Mouse (Mus musculus) stomach, embryonic 14.5 days (tissue): ENCODE data around the gene Stpg1. TPM values are rescaled to one million over a fixed set of nuclear protein-coding genes. Genes with fewer than 3 reads are reported as not detected.
A peak's percentile ranks its signal among the peaks of the same experiment; 100 is the strongest.

Source experiments
- ATAC-seq: fragments of 200-750 bp; cut with Nextera tagmentation; 2 replicates; pipeline ENCODE4 v1.8.0; 2017; ENCODE audit warnings: low read depth, moderate TSS enrichment; ENCODE audit not compliant: insufficient number of reproducible peaks, insufficient read depth, low FRiP score
- H3K27ac ChIP-seq: fragments of 300-500 bp; sonication (generic); 2 replicates; pipeline ENCODE4 v1.5.1; 2014; ENCODE audit warnings: mild to moderate bottlenecking, low read length, moderate library complexity, mixed read lengths
- H3K27me3 ChIP-seq: fragments of 300-500 bp; sonication (generic); 2 replicates; pipeline ENCODE4 v1.6.1; 2014; ENCODE audit warnings: low read length, control low read depth, mixed read lengths; ENCODE audit not compliant: control insufficient read depth, insufficient read depth
- H3K36me3 ChIP-seq: fragments of 300-500 bp; sonication (generic); 2 replicates; pipeline ENCODE4 v1.6.1; 2014; ENCODE audit warnings: mild to moderate bottlenecking, control low read depth, low read length, moderate library complexity, mixed read lengths; ENCODE audit not compliant: control insufficient read depth, insufficient read depth
- H3K4me1 ChIP-seq: fragments of 300-500 bp; sonication (generic); 2 replicates; pipeline ENCODE4 v1.6.1; 2014; ENCODE audit warnings: low read length, control low read depth, mixed read lengths; ENCODE audit not compliant: control insufficient read depth, insufficient read depth
- H3K4me2 ChIP-seq: fragments of 300-500 bp; sonication (generic); replicated peaks from 2 replicates; pipeline ENCODE4 v1.6.1; 2014; ENCODE audit warnings: low read depth, low read length, control low read depth
- H3K4me3 ChIP-seq: fragments of 300-500 bp; sonication (generic); 2 replicates; pipeline ENCODE4 v1.5.1; 2014; ENCODE audit warnings: low read depth, low read length, control low read depth
- H3K9ac ChIP-seq: fragments of 300-500 bp; sonication (generic); replicated peaks from 2 replicates; pipeline ENCODE4 v1.6.1; 2014; ENCODE audit warnings: low read depth, mild to moderate bottlenecking, control low read depth, low read length, moderate library complexity, mixed read lengths
- H3K9me3 ChIP-seq: fragments of 300-500 bp; sonication (generic); 2 replicates; pipeline ENCODE4 v1.6.1; 2016; ENCODE audit warnings: low read depth, low read length, control low read depth; ENCODE audit not compliant: control insufficient read depth
- WGBS: fragments of 180-500 bp; shearing (Covaris S2); extraction: QIAGEN DNeasy Blood & Tissue Kit; methylation state at CpG from one replicate; pipeline ENCODE4 v1.1.7; 2014; 5-methylcytosine and 5-hydroxymethylcytosine counted together
- polyA plus RNA-seq: library from polyadenylated mRNA; unstranded; fragments of >200 nt; fragmentation: Nextera tagmentation; extraction: Ambion mirVana; gene quantifications from 2 replicates; pipeline ENCODE4 v1.2.1, GENCODE M21; 2014

Stpg1 gene
- polyA plus RNA-seq, 1 experiment from 2014 or later = 0.39 TPM

- Histone ChIP-seq H3K27ac (peak overlapping the region; percentile 83), H3K9ac (no peak overlapping the region), H3K9me3 (no peaks in the 10 kb centered on the region), H3K27me3 (no peaks in the 10 kb centered on the region), H3K36me3 (no peaks in the 10 kb centered on the region), H3K4me1 (peaks cover 58% of the 10 kb centered on the region), H3K4me2 (no peak overlapping the region), H3K4me3 (no peak overlapping the region)
- ATAC-seq = peak; percentile 59; the same call in 1 of the 2 replicates
- WGBS = 9% methylated on average over 7 of the region's 7 CpGs
These were observed 53.5 kb downstream of the Stpg1 start for GRCm38 (mm10) chr4:135548108-135548507.

DNA sequence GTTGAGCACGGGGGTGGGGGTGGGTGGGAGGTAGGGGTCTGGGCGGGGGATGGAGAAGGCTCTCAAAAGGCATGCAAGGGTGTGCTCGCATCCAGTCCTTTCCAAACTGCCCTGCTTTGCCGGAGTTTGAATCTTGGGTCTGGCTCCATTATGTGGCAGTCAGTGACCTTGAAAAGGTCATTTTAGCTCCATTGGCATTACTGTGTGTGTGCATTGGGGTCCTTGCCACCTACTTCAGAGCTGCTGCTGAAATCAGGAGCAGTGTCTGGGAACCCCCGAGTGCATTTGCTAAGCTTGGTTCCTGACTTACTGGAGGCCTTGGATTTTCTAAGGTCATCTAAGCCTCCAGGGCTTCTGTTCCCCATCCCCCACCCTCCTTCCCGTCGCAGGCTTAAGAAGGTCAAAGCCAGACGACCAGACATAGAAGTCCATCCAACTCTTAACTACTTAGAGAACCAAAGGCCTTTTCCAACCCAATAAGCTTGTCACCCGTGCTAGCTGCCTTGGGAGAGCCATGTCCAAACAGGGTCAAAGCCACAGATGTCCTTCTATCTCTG is 54.0 kb downstream of the Stpg1 start:
- Histone ChIP-seq H3K27ac (peak overlapping the region; percentile 83; the same call in 1 of the 2 replicates), H3K4me2 (no peak overlapping the region), H3K4me1 (peaks cover 61% of the 10 kb centered on the region), H3K36me3 (no peaks in the 10 kb centered on the region), H3K27me3 (no peaks in the 10 kb centered on the region), H3K9ac (no peak overlapping the region), H3K9me3 (no peaks in the 10 kb centered on the region), H3K4me3 (no peak overlapping the region)
- ATAC-seq = no peak
- 34% methylated on average over 9 of the region's 9 CpGs for WGBS

DNA sequence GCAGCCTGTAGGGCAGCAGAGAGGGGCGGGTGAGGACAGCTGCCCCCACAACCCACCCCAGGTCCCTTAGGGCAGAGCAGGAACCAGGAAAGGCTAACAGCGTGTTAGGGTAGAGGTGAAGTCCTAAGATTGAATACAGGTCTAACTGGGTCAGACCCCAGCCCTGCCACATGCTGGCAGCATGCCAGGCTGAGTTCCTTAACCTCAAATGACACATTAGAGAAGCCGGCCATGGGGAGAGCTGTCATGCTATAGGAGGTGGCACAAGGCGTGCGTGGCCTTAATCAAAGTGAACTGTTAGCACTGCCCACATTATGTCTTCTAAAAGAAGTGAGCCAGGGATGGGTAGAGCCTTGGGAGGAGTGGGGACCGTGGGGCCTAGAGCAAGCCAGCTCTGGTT is 54.7 kb downstream of the Stpg1 start:
- WGBS = 58% methylated on average over 6 of the region's 6 CpGs
- Histone ChIP-seq H3K4me3 (no peak overlapping the region), H3K4me2 (no peak overlapping the region), H3K27me3 (no peaks in the 10 kb centered on the region), H3K9ac (no peak overlapping the region), H3K9me3 (no peaks in the 10 kb centered on the region), H3K4me1 (peaks cover 61% of the 10 kb centered on the region), H3K36me3 (no peaks in the 10 kb centered on the region), H3K27ac (peak overlapping the region; percentile 7; the same call in 1 of the 2 replicates)
- ATAC-seq = no peak

DNA sequence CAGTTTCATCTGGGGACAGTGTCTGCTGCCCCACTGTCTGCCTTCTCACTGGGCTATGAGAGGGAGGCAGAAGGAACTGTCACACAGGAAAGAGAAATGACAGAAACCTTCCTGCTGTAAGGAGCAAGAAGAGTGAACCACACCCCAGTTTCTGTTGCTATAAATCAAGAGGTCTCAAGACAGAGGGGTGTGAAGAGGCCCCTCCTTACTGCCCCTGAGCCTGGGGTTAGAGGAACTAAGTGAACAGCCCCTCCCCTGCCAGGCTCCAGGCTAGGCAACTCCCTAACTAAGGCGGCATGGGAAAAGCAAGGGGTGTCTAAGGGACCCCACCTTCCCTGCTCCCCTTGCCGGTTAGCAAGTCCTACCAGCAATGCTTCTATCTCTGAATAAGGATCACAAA is 69.2 kb downstream of the Stpg1 start:
- whole genome bisulfite sequencing = 23% methylated on average over 2 of the region's 2 CpGs
- no peak overlapping the region for H3K4me2 ChIP-seq
- no peak overlapping the region for H3K9ac ChIP-seq
- no peaks in the 10 kb centered on the region for H3K36me3 ChIP-seq
- H3K4me3 ChIP-seq = no peak overlapping the region
- peaks cover 8% of the 10 kb centered on the region; the same call in 1 of the 2 replicates for H3K4me1 ChIP-seq
- no peak for ATAC-seq
- H3K27me3 ChIP-seq = no peaks in the 10 kb centered on the region
- peak overlapping the region; percentile 33; the same call in 1 of the 2 replicates for H3K27ac ChIP-seq
- no peaks in the 10 kb centered on the region for H3K9me3 ChIP-seq

DNA sequence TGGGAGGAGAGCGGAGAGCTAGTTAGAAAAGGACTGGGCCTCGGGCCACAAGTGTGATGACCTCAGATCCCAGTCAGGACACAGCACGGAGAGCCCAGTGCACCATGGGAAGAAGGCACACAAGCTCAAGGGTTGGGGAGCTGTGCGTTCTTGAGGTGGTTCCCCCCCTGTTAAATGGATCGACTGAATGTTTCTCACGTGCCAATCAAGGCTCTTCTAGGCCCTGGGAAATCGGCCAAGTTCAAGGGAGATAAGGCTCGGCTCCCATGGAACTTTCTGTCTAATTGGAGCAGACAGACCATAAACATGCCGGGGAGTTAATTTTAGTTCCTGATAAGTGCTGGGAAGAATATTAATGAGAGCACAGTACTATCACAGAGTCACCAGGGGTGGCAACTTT is 70.8 kb downstream of the Stpg1 start:
- Histone ChIP-seq H3K4me1 (peaks cover 13% of the 10 kb centered on the region; the same call in 1 of the 2 replicates), H3K27ac (no peak overlapping the region), H3K4me3 (no peak overlapping the region), H3K4me2 (no peak overlapping the region), H3K9me3 (no peaks in the 10 kb centered on the region), H3K27me3 (no peaks in the 10 kb centered on the region), H3K9ac (no peak overlapping the region), H3K36me3 (no peaks in the 10 kb centered on the region)
- ATAC-seq = no peak
- WGBS = 37% methylated on average over 9 of the region's 9 CpGs

- H3K36me3 ChIP-seq = no peaks in the 10 kb centered on the region
- H3K9ac ChIP-seq = no peak overlapping the region
- H3K4me3 ChIP-seq = no peak overlapping the region
- H3K4me1 ChIP-seq = peaks cover 20% of the 10 kb centered on the region; the same call in 1 of the 2 replicates
- no peak for ATAC-seq
- WGBS = 26% methylated on average over 11 of the region's 11 CpGs
- H3K9me3 ChIP-seq = no peaks in the 10 kb centered on the region
- H3K27ac ChIP-seq = no peak overlapping the region
- 0 out of 2 replicates have a peak, but pooled peaks cover 5% of the 10 kb centered on the region for H3K27me3 ChIP-seq
- H3K4me2 ChIP-seq = no peak overlapping the region
These were observed 72.5 kb downstream of the Stpg1 start for GRCm38 (mm10) chr4:135567042-135567441.

DNA sequence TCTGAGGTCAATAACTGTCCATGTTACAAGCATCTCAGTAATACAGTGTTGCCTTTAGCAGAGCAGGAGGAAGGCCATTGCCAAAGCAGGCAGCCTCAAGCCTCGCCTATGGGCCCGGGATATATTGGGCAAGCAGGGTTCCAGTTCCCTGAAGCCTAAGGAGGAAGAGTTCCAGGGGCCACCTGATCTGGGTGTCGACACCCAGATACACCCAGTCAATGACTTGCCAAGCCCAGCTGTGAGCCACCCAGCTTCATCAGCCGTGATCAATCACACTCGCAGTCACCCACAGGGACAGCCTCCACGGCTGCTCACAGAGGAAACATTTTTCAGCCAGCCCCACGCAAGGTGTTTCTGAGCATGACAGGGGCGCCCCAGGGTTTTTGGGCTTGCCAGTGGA is 72.9 kb downstream of the Stpg1 start:
- no peaks in the 10 kb centered on the region for H3K36me3 ChIP-seq
- ATAC-seq = no peak
- 0 out of 2 replicates have a peak, but pooled peaks cover 9% of the 10 kb centered on the region for H3K27me3 ChIP-seq
- no peak overlapping the region for H3K4me3 ChIP-seq
- H3K9me3 ChIP-seq = no peaks in the 10 kb centered on the region
- H3K27ac ChIP-seq = no peak overlapping the region
- H3K4me2 ChIP-seq = no peak overlapping the region
- H3K4me1 ChIP-seq = peaks cover 20% of the 10 kb centered on the region; the same call in 1 of the 2 replicates
- H3K9ac ChIP-seq = no peak overlapping the region
- WGBS = 35% methylated on average over 8 of the region's 8 CpGs

GRCm38 (mm10) chr4:135569201-135569600 is 74.6 kb downstream of the Stpg1 start:
- Histone ChIP-seq H3K27me3 (peaks cover 14% of the 10 kb centered on the region; the same call in 1 of the 2 replicates), H3K9me3 (no peaks in the 10 kb centered on the region), H3K9ac (no peak overlapping the region), H3K4me2 (peak overlapping the region; percentile 56; the same call in 1 of the 2 replicates), H3K4me3 (no peak overlapping the region), H3K27ac (0 out of 2 replicates have a peak overlapping the region, but pooled peaks have one; percentile 28), H3K4me1 (peaks cover 20% of the 10 kb centered on the region; the same call in 1 of the 2 replicates), H3K36me3 (no peaks in the 10 kb centered on the region)
- no peak for ATAC-seq
- 8% methylated on average over 11 of the region's 11 CpGs for WGBS
